Mouse (Mus musculus): ENCODE measurements around the gene Myof. TPM values are rescaled to one million over a fixed set of nuclear protein-coding genes. Genes with fewer than 3 reads are reported as not detected.
A peak's percentile ranks its signal among the peaks of the same experiment; 100 is the strongest.

Gene Myof
- polyA plus RNA-seq (2016; fragmentation: Nextera tagmentation; extraction: Ambion mirVana) = 2.6 and 4.0 TPM in 2 replicates

GRCm38 (mm10) chr19:38043281-38043981 is at the start of gene Myof:
Gene Myof, minus strand, starts transcription at chr19:38043577.
- DNase-seq (ENCODE audit: low spot score) = peak; percentile 75
- peaks cover 18% of the 10 kb centered on the region for H3K4me1 ChIP-seq
- peak within 1 kb of the TSS; percentile 66 for H3K27ac ChIP-seq (replicated peaks)
- WGBS = under 1% methylated on average over 28 of the region's 28 CpGs
- H3K4me3 ChIP-seq = peak within 1 kb of the TSS; percentile 60
- no peaks in the 10 kb centered on the region for H3K36me3 ChIP-seq (replicated peaks)
- peaks cover 48% of the 10 kb centered on the region for H3K27me3 ChIP-seq (replicated peaks; ENCODE audit: low read depth, poor library complexity, severe bottlenecking)
- H3K9me3 ChIP-seq = no peaks in the 10 kb centered on the region

GRCm38 (mm10) chr19:38091512-38091985 is 48.2 kb upstream of the Myof start:
- Histone ChIP-seq H3K36me3 (replicated peaks) (no peaks in the 10 kb centered on the region), H3K27me3 (replicated peaks; ENCODE audit: low read depth, poor library complexity, severe bottlenecking) (peaks cover 32% of the 10 kb centered on the region), H3K4me3 (no peak overlapping the region), H3K4me1 (peaks cover 9% of the 10 kb centered on the region), H3K27ac (replicated peaks) (no peak overlapping the region), H3K9me3 (no peaks in the 10 kb centered on the region)
- 72% methylated on average over 4 of the region's 4 CpGs for WGBS
- no peak for DNase-seq (ENCODE audit: low spot score)

GRCm38 (mm10) chr19:38089358-38089757 is 46.0 kb upstream of the Myof start:
- H3K36me3 ChIP-seq (replicated peaks) = no peaks in the 10 kb centered on the region
- H3K27me3 ChIP-seq (replicated peaks; ENCODE audit: low read depth, poor library complexity, severe bottlenecking) = peaks cover 11% of the 10 kb centered on the region
- H3K27ac ChIP-seq (replicated peaks) = no peak overlapping the region
- H3K9me3 ChIP-seq = no peaks in the 10 kb centered on the region
- no peak overlapping the region for H3K4me3 ChIP-seq
- H3K4me1 ChIP-seq = no peaks in the 10 kb centered on the region
- 84% methylated on average over 8 of the region's 8 CpGs for WGBS
- DNase-seq (ENCODE audit: low spot score) = no peak

- no peak overlapping the region for H3K4me3 ChIP-seq
- peak; percentile 30 for DNase-seq (ENCODE audit: low spot score)
- WGBS = 66% methylated on average over 11 of the region's 11 CpGs
- H3K9me3 ChIP-seq = no peaks in the 10 kb centered on the region
- H3K4me1 ChIP-seq = no peaks in the 10 kb centered on the region
- no peaks in the 10 kb centered on the region; the same call in 1 of the 2 replicates for H3K27me3 ChIP-seq (replicated peaks; ENCODE audit: low read depth, poor library complexity, severe bottlenecking)
- H3K27ac ChIP-seq (replicated peaks) = no peak overlapping the region
- no peaks in the 10 kb centered on the region for H3K36me3 ChIP-seq (replicated peaks)
Measured at GRCm38 (mm10) chr19:38086948-38087551, 43.7 kb upstream of the Myof start.

GRCm38 (mm10) chr19:38085841-38086240 is 42.5 kb upstream of the Myof start:
- Histone ChIP-seq H3K9me3 (no peaks in the 10 kb centered on the region), H3K4me3 (no peak overlapping the region), H3K36me3 (replicated peaks) (no peaks in the 10 kb centered on the region), H3K27ac (replicated peaks) (no peak overlapping the region), H3K27me3 (replicated peaks; ENCODE audit: low read depth, poor library complexity, severe bottlenecking) (no peaks in the 10 kb centered on the region; the same call in 1 of the 2 replicates), H3K4me1 (no peaks in the 10 kb centered on the region)
- DNase-seq (ENCODE audit: low spot score) = no peak
- WGBS = 87% methylated on average over 4 of the region's 4 CpGs

GRCm38 (mm10) chr19:38082931-38083525 is 39.7 kb upstream of the Myof start:
- Histone ChIP-seq H3K27ac (replicated peaks) (no peak overlapping the region), H3K9me3 (no peaks in the 10 kb centered on the region), H3K36me3 (replicated peaks) (no peaks in the 10 kb centered on the region), H3K4me3 (no peak overlapping the region), H3K4me1 (no peaks in the 10 kb centered on the region), H3K27me3 (replicated peaks; ENCODE audit: low read depth, poor library complexity, severe bottlenecking) (no peaks in the 10 kb centered on the region; the same call in 1 of the 2 replicates)
- 81% methylated on average over 5 of the region's 5 CpGs for WGBS
- DNase-seq (ENCODE audit: low spot score) = no peak

- 79% methylated on average over 3 of the region's 3 CpGs for WGBS
- Histone ChIP-seq H3K27me3 (replicated peaks; ENCODE audit: low read depth, poor library complexity, severe bottlenecking) (no peaks in the 10 kb centered on the region; the same call in 1 of the 2 replicates), H3K27ac (replicated peaks) (no peak overlapping the region), H3K4me1 (no peaks in the 10 kb centered on the region), H3K36me3 (replicated peaks) (no peaks in the 10 kb centered on the region), H3K4me3 (no peak overlapping the region), H3K9me3 (no peaks in the 10 kb centered on the region)
- DNase-seq (ENCODE audit: low spot score) = no peak
Measured at GRCm38 (mm10) chr19:38081361-38081760, 38.0 kb upstream of the Myof start.

- WGBS = 68% methylated on average over 3 of the region's 3 CpGs
- no peaks in the 10 kb centered on the region for H3K9me3 ChIP-seq
- no peaks in the 10 kb centered on the region for H3K27me3 ChIP-seq (replicated peaks; ENCODE audit: low read depth, poor library complexity, severe bottlenecking)
- H3K4me1 ChIP-seq = no peaks in the 10 kb centered on the region
- H3K4me3 ChIP-seq = no peak overlapping the region
- peaks cover 25% of the 10 kb centered on the region for H3K36me3 ChIP-seq (replicated peaks)
- no peak overlapping the region for H3K27ac ChIP-seq (replicated peaks)
- no peak for DNase-seq (ENCODE audit: low spot score)
Measured at GRCm38 (mm10) chr19:38077851-38078540, 34.6 kb upstream of the Myof start.

GRCm38 (mm10) chr19:38076251-38076650 is 32.9 kb upstream of the Myof start:
- Histone ChIP-seq H3K27ac (replicated peaks) (no peak overlapping the region), H3K36me3 (replicated peaks) (peaks cover 43% of the 10 kb centered on the region), H3K4me3 (no peak overlapping the region), H3K9me3 (no peaks in the 10 kb centered on the region), H3K4me1 (no peaks in the 10 kb centered on the region), H3K27me3 (replicated peaks; ENCODE audit: low read depth, poor library complexity, severe bottlenecking) (no peaks in the 10 kb centered on the region)
- 85% methylated on average over 2 of the region's 2 CpGs for WGBS
- DNase-seq (ENCODE audit: low spot score) = no peak

- WGBS = 83% methylated on average over 11 of the region's 11 CpGs
- H3K27ac ChIP-seq (replicated peaks) = no peak overlapping the region
- no peaks in the 10 kb centered on the region for H3K4me1 ChIP-seq
- H3K9me3 ChIP-seq = no peaks in the 10 kb centered on the region
- no peak for DNase-seq (ENCODE audit: low spot score)
- no peaks in the 10 kb centered on the region for H3K27me3 ChIP-seq (replicated peaks; ENCODE audit: low read depth, poor library complexity, severe bottlenecking)
- H3K36me3 ChIP-seq (replicated peaks) = peaks cover 55% of the 10 kb centered on the region
- no peak overlapping the region for H3K4me3 ChIP-seq
Measured at GRCm38 (mm10) chr19:38075051-38075450, 31.7 kb upstream of the Myof start.

- Histone ChIP-seq H3K9me3 (no peaks in the 10 kb centered on the region), H3K27me3 (replicated peaks; ENCODE audit: low read depth, poor library complexity, severe bottlenecking) (no peaks in the 10 kb centered on the region), H3K4me1 (no peaks in the 10 kb centered on the region), H3K27ac (replicated peaks) (no peak overlapping the region), H3K4me3 (no peak overlapping the region), H3K36me3 (replicated peaks) (peaks cover 73% of the 10 kb centered on the region)
- DNase-seq (ENCODE audit: low spot score) = no peak
- WGBS = 93% methylated on average over 5 of the region's 5 CpGs
Measured at GRCm38 (mm10) chr19:38073226-38073625, 29.8 kb upstream of the Myof start.

- 94% methylated on average over 1 of the region's 1 CpGs for WGBS
- Histone ChIP-seq H3K4me1 (no peaks in the 10 kb centered on the region), H3K4me3 (no peak overlapping the region), H3K36me3 (replicated peaks) (peaks cover 89% of the 10 kb centered on the region), H3K27me3 (replicated peaks; ENCODE audit: low read depth, poor library complexity, severe bottlenecking) (no peaks in the 10 kb centered on the region), H3K9me3 (no peaks in the 10 kb centered on the region), H3K27ac (replicated peaks) (no peak overlapping the region)
- no peak for DNase-seq (ENCODE audit: low spot score)
Measured at GRCm38 (mm10) chr19:38064051-38064450, 20.7 kb upstream of the Myof start.
